Mouse (Mus musculus): ENCODE measurements around the gene Prss43. TPM values are rescaled to one million over a fixed set of nuclear protein-coding genes. Genes with fewer than 3 reads are reported as not detected.

Prss43 gene
- polyA plus RNA-seq, 1 experiment from 2014 or later, result not detected

DNA sequence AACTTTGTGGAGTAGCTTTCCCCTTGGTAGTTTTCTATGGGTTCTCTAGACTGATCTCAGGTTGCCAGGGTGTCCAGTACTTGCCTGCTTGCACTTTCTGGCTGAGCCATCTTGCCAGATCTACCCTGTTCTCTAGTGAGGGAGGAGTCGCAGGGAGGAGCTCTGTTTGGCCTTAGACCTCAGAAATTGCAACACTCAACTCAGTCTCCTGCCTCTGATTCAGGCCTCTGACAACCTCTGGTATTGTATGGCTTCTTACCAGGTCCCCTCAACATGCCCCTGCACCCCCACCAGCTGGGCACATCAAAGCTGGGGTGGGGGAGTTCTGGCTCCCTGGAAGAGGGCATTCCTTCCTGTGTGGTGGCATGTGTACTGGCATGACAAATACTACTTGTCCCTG is 50.9 kb downstream of the Prss43 start:
- no peak overlapping the region for H3K9ac ChIP-seq (ENCODE audit: low read length)
- 88% methylated on average over 1 of the region's 1 CpGs for WGBS
- H3K36me3 ChIP-seq (ENCODE audit: control insufficient read depth, insufficient read depth, low read length), result no peaks in the 10 kb centered on the region
- peaks cover 19% of the 10 kb centered on the region for H3K27me3 ChIP-seq (ENCODE audit: control insufficient read depth, insufficient read depth, low read length)
- no peaks in the 10 kb centered on the region for H3K9me3 ChIP-seq (replicated peaks; ENCODE audit: control insufficient read depth, low read length)
- H3K4me1 ChIP-seq (ENCODE audit: control insufficient read depth, insufficient read depth, low read length), result peaks cover 10% of the 10 kb centered on the region
- H3K27ac ChIP-seq (ENCODE audit: low read length), result no peak overlapping the region
- H3K4me2 ChIP-seq (ENCODE audit: low read depth, low read length), result no peak overlapping the region
- H3K4me3 ChIP-seq (replicated peaks; ENCODE audit: low read length), result no peak overlapping the region
- no peak for ATAC-seq (ENCODE audit: insufficient read depth, low FRiP score)

DNA sequence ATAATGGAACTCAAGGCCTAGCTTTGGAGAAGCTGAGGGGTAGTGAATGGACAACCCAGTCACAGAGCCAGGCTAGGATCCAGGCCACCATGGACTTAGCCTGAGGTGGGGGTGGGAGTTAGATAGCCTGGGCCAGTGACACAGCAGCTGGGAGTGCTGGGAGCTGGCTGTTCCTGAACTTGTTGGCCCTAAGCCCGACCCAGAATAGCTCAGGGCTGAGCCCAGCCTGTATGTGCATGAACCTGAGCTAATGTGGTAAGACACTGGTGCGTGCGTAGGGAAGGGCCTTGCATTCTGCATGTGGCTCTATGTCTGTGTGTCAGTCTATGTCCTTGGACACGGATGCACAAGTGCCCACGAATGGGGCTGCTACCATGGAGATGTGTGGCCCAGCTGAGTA is 51.4 kb downstream of the Prss43 start:
- H3K27me3 ChIP-seq (ENCODE audit: control insufficient read depth, insufficient read depth, low read length), result peaks cover 15% of the 10 kb centered on the region
- peaks cover 10% of the 10 kb centered on the region for H3K4me1 ChIP-seq (ENCODE audit: control insufficient read depth, insufficient read depth, low read length)
- no peak overlapping the region for H3K27ac ChIP-seq (ENCODE audit: low read length)
- WGBS, result 87% methylated on average over 5 of the region's 5 CpGs
- H3K9me3 ChIP-seq (replicated peaks; ENCODE audit: control insufficient read depth, low read length), result no peaks in the 10 kb centered on the region
- no peak for ATAC-seq (ENCODE audit: insufficient read depth, low FRiP score)
- no peak overlapping the region for H3K9ac ChIP-seq (ENCODE audit: low read length)
- H3K4me3 ChIP-seq (replicated peaks; ENCODE audit: low read length), result no peak overlapping the region
- H3K4me2 ChIP-seq (ENCODE audit: low read depth, low read length), result no peak overlapping the region
- no peaks in the 10 kb centered on the region for H3K36me3 ChIP-seq (ENCODE audit: control insufficient read depth, insufficient read depth, low read length)

GRCm38 (mm10) chr9:110879191-110879920 is 52.9 kb downstream of the Prss43 start, which contains the start of gene Als2cl:
Gene Als2cl (plus strand): TSS chr9:110879870.
- Histone ChIP-seq H3K9me3 (replicated peaks; ENCODE audit: control insufficient read depth, low read length) (no peaks in the 10 kb centered on the region), H3K4me3 (replicated peaks; ENCODE audit: low read length) (peak within 1 kb of the TSS; percentile 69), H3K36me3 (ENCODE audit: control insufficient read depth, insufficient read depth, low read length) (no peaks in the 10 kb centered on the region), H3K27me3 (ENCODE audit: control insufficient read depth, insufficient read depth, low read length) (peaks cover 6% of the 10 kb centered on the region), H3K4me2 (ENCODE audit: low read depth, low read length) (peak within 1 kb of the TSS; percentile 94), H3K27ac (ENCODE audit: low read length) (peak within 1 kb of the TSS; percentile 86), H3K9ac (ENCODE audit: low read length) (peak within 1 kb of the TSS; percentile 76), H3K4me1 (ENCODE audit: control insufficient read depth, insufficient read depth, low read length) (peaks cover 10% of the 10 kb centered on the region)
- 20% methylated on average over 12 of the region's 12 CpGs for WGBS
- peak; percentile 22; the same call in 1 of the 2 replicates for ATAC-seq (ENCODE audit: insufficient read depth, low FRiP score)

GRCm38 (mm10) chr9:110879998-110880561 is 53.6 kb downstream of the Prss43 start, which contains the start of gene Tmie:
Gene Tmie (minus strand): TSS chr9:110880113.
- Histone ChIP-seq H3K36me3 (ENCODE audit: control insufficient read depth, insufficient read depth, low read length) (no peaks in the 10 kb centered on the region), H3K9me3 (replicated peaks; ENCODE audit: control insufficient read depth, low read length) (no peaks in the 10 kb centered on the region), H3K27me3 (ENCODE audit: control insufficient read depth, insufficient read depth, low read length) (0 out of 2 replicates have a peak, but pooled peaks cover 5% of the 10 kb centered on the region), H3K4me3 (replicated peaks; ENCODE audit: low read length) (peak within 1 kb of the TSS; percentile 69), H3K27ac (ENCODE audit: low read length) (peak within 1 kb of the TSS; percentile 86), H3K9ac (ENCODE audit: low read length) (peak within 1 kb of the TSS; percentile 76), H3K4me1 (ENCODE audit: control insufficient read depth, insufficient read depth, low read length) (peaks cover 6% of the 10 kb centered on the region), H3K4me2 (ENCODE audit: low read depth, low read length) (peak within 1 kb of the TSS; percentile 94)
- ATAC-seq (ENCODE audit: insufficient read depth, low FRiP score), result peak; percentile 85
- WGBS, result under 1% methylated on average over 57 of the region's 57 CpGs

GRCm38 (mm10) chr9:110880772-110881171 is 54.3 kb downstream of the Prss43 start:
- Histone ChIP-seq H3K4me3 (replicated peaks; ENCODE audit: low read length) (peak overlapping the region; percentile 69), H3K27ac (ENCODE audit: low read length) (peak overlapping the region; percentile 86), H3K9me3 (replicated peaks; ENCODE audit: control insufficient read depth, low read length) (no peaks in the 10 kb centered on the region), H3K27me3 (ENCODE audit: control insufficient read depth, insufficient read depth, low read length) (0 out of 2 replicates have a peak, but pooled peaks cover 5% of the 10 kb centered on the region), H3K4me1 (ENCODE audit: control insufficient read depth, insufficient read depth, low read length) (peaks cover 6% of the 10 kb centered on the region), H3K4me2 (ENCODE audit: low read depth, low read length) (peak overlapping the region; percentile 94), H3K36me3 (ENCODE audit: control insufficient read depth, insufficient read depth, low read length) (no peaks in the 10 kb centered on the region), H3K9ac (ENCODE audit: low read length) (peak overlapping the region; percentile 76)
- WGBS, result 54% methylated on average over 4 of the region's 4 CpGs
- peak; percentile 69 for ATAC-seq (ENCODE audit: insufficient read depth, low FRiP score)

Other genes starting within 250 kb of the Prss43 start
- 27.2 and 27.6 TPM in 2 replicates for gene Nradd, start 202.2 kb upstream of the Prss43 start, polyA plus RNA-seq (2015; fragmentation: Nextera tagmentation; extraction: Ambion mirVana)
- 10.9 and 12.1 TPM in 2 replicates for gene Nbeal2, start 172.5 kb upstream of the Prss43 start, polyA plus RNA-seq (2015; fragmentation: Nextera tagmentation; extraction: Ambion mirVana)
- gene Ccdc12, start 170.2 kb upstream of the Prss43 start, polyA plus RNA-seq (2015; fragmentation: Nextera tagmentation; extraction: Ambion mirVana), result 148 and 153 TPM in 2 replicates
- gene Myl3, start 84.8 kb upstream of the Prss43 start, polyA plus RNA-seq (2015; fragmentation: Nextera tagmentation; extraction: Ambion mirVana), result 0.59 and 12.9 TPM in 2 replicates
- gene Pth1r, start 79.5 kb upstream of the Prss43 start, polyA plus RNA-seq (2015; fragmentation: Nextera tagmentation; extraction: Ambion mirVana), result 17.5 and 17.9 TPM in 2 replicates
- not detected in 2 replicates for gene Prss42, start 28.5 kb upstream of the Prss43 start, polyA plus RNA-seq (2015; fragmentation: Nextera tagmentation; extraction: Ambion mirVana)
- not detected in 2 replicates for gene Prss44, start 12.7 kb upstream of the Prss43 start, polyA plus RNA-seq (2015; fragmentation: Nextera tagmentation; extraction: Ambion mirVana)
- not detected in 2 replicates for gene Prss45, start 7.9 kb downstream of the Prss43 start, polyA plus RNA-seq (2015; fragmentation: Nextera tagmentation; extraction: Ambion mirVana)
- not detected in 2 replicates for gene Prss46, start 17.8 kb downstream of the Prss43 start, polyA plus RNA-seq (2015; fragmentation: Nextera tagmentation; extraction: Ambion mirVana)
- 0.36 and 0.92 TPM in 2 replicates for gene Prss50, start 31.3 kb downstream of the Prss43 start, polyA plus RNA-seq (2015; fragmentation: Nextera tagmentation; extraction: Ambion mirVana)
- 8.3 and 10.7 TPM in 2 replicates for gene Als2cl, start 53.2 kb downstream of the Prss43 start, polyA plus RNA-seq (2015; fragmentation: Nextera tagmentation; extraction: Ambion mirVana)
- 1.7 and 1.8 TPM in 2 replicates for gene Tmie, start 53.4 kb downstream of the Prss43 start, polyA plus RNA-seq (2015; fragmentation: Nextera tagmentation; extraction: Ambion mirVana)
- not detected in 2 replicates for gene Fam240a, start 90.2 kb downstream of the Prss43 start, polyA plus RNA-seq (2015; fragmentation: Nextera tagmentation; extraction: Ambion mirVana)
- not detected in 2 replicates for gene Tdgf1, start 119.5 kb downstream of the Prss43 start, polyA plus RNA-seq (2015; fragmentation: Nextera tagmentation; extraction: Ambion mirVana)
- 0.11 and 0.53 TPM in 2 replicates for gene Lrrc2, start 124.9 kb downstream of the Prss43 start, polyA plus RNA-seq (2015; fragmentation: Nextera tagmentation; extraction: Ambion mirVana)
- gene Rtp3, start 163.9 kb downstream of the Prss43 start, polyA plus RNA-seq (2015; fragmentation: Nextera tagmentation; extraction: Ambion mirVana), result 0.45 and 1.3 TPM in 2 replicates
- 39.5 and 58.3 TPM in 2 replicates for gene Ltf, start 192.6 kb downstream of the Prss43 start, polyA plus RNA-seq (2015; fragmentation: Nextera tagmentation; extraction: Ambion mirVana)
- gene Ccrl2, start 230.8 kb downstream of the Prss43 start, polyA plus RNA-seq (2015; fragmentation: Nextera tagmentation; extraction: Ambion mirVana), result 2.7 and 3.2 TPM in 2 replicates

Data from stomach, embryonic 16.5 days (tissue).